Mouse (Mus musculus) kidney, embryonic 15.5 days (tissue): Measurements from ENCODE around the gene Olfr223. TPM values are rescaled to one million over a fixed set of nuclear protein-coding genes. Genes with fewer than 3 reads are reported as not detected.
"Not testable (repeated sequence)": the region's sequence is repeated elsewhere in the genome, so short reads cannot be mapped to it uniquely, and the experiment has no call there.

ENCODE experiments used
- ATAC-seq: fragments of 200-750 bp; cut with Nextera tagmentation; replicated peaks from 2 replicates; pipeline ENCODE4 v1.8.0; 2017; ENCODE audit warnings: moderate TSS enrichment; ENCODE audit not compliant: low FRiP score
- H3K27ac ChIP-seq: fragments of 300-500 bp; sonication (generic); 2 replicates; pipeline ENCODE4 v1.5.1; 2015; ENCODE audit warnings: mild to moderate bottlenecking, inconsistent platforms
- H3K27me3 ChIP-seq: fragments of 300-500 bp; sonication (generic); 2 replicates; pipeline ENCODE4 v1.6.1; 2015; ENCODE audit warnings: inconsistent platforms
- H3K36me3 ChIP-seq: fragments of 300-500 bp; sonication (generic); 2 replicates; pipeline ENCODE4 v1.6.1; 2015; ENCODE audit warnings: inconsistent platforms
- H3K4me1 ChIP-seq: fragments of 300-500 bp; sonication (generic); 2 replicates; pipeline ENCODE4 v1.6.1; 2015; ENCODE audit warnings: inconsistent platforms
- H3K4me2 ChIP-seq: fragments of 300-500 bp; sonication (generic); 2 replicates; pipeline ENCODE4 v1.6.1; 2015; ENCODE audit warnings: moderate library complexity, mild to moderate bottlenecking, inconsistent platforms
- H3K4me3 ChIP-seq: fragments of 300-500 bp; sonication (generic); replicated peaks from 2 replicates; pipeline ENCODE4 v1.5.1; 2015; ENCODE audit warnings: mild to moderate bottlenecking, inconsistent platforms
- H3K9ac ChIP-seq: fragments of 300-500 bp; sonication (generic); 2 replicates; pipeline ENCODE4 v1.6.1; 2015; ENCODE audit warnings: mild to moderate bottlenecking, inconsistent platforms
- H3K9me3 ChIP-seq: fragments of 300-500 bp; sonication (generic); replicated peaks from 2 replicates; pipeline ENCODE4 v1.6.1; 2016; ENCODE audit warnings: inconsistent platforms
- WGBS: fragments of 180-500 bp; shearing (Covaris S2); methylation state at CpG from one replicate; pipeline ENCODE4 v1.1.7; 2015; ENCODE audit warnings: mixed read lengths; 5-methylcytosine and 5-hydroxymethylcytosine counted together
- polyA plus RNA-seq: library from polyadenylated mRNA; unstranded; fragments of >200 nt; fragmentation: Nextera tagmentation; extraction: Ambion mirVana; gene quantifications from 2 replicates; pipeline ENCODE4 v1.2.1, GENCODE M21; 2015

Gene Olfr223
- polyA plus RNA-seq, 1 experiment from 2014 or later = not detected

- H3K9me3 ChIP-seq = no peaks in the 10 kb centered on the region
- 23% methylated on average over 6 of the region's 6 CpGs for WGBS
Measured at GRCm38 (mm10) chr11:59584539-59584938, 8.6 kb downstream of the Olfr223 start.

GRCm38 (mm10) chr11:59576135-59576534 is 17.0 kb downstream of the Olfr223 start, which contains the start of gene Olfr222:
TSS of gene Olfr222 (minus strand) at chr11:59576235.
- H3K4me1 ChIP-seq, ATAC-seq, H3K4me3 ChIP-seq, H3K9me3 ChIP-seq, H3K9ac ChIP-seq, H3K36me3 ChIP-seq, H3K4me2 ChIP-seq, H3K27ac ChIP-seq: not testable (repeated sequence)
- peaks cover 24% of the 10 kb centered on the region; the same call in 1 of the 2 replicates for H3K27me3 ChIP-seq

More at GRCm38 (mm10) chr11:59584539-59584938, 8.6 kb downstream of the Olfr223 start:
- Histone ChIP-seq H3K4me2 (no peak overlapping the region), H3K27me3 (no peaks in the 10 kb centered on the region), H3K4me3 (no peak overlapping the region), H3K27ac (no peak overlapping the region), H3K36me3 (no peaks in the 10 kb centered on the region), H3K9ac (no peak overlapping the region), H3K4me1 (no peaks in the 10 kb centered on the region)
- ATAC-seq = no peak

GRCm38 (mm10) chr11:59575726-59576125 is 17.4 kb downstream of the Olfr223 start:
- H3K27me3 ChIP-seq = peaks cover 24% of the 10 kb centered on the region; the same call in 1 of the 2 replicates
- H3K9ac ChIP-seq = no peak overlapping the region
- 53% methylated on average over 9 of the region's 9 CpGs for WGBS
- no peak overlapping the region for H3K4me3 ChIP-seq
- no peak overlapping the region for H3K4me2 ChIP-seq
- H3K4me1 ChIP-seq = no peaks in the 10 kb centered on the region
- ATAC-seq = no peak
- no peaks in the 10 kb centered on the region for H3K36me3 ChIP-seq
- no peak overlapping the region for H3K27ac ChIP-seq
- no peaks in the 10 kb centered on the region for H3K9me3 ChIP-seq

GRCm38 (mm10) chr11:59569306-59569705 is 23.8 kb downstream of the Olfr223 start:
- no peaks in the 10 kb centered on the region for H3K4me1 ChIP-seq
- H3K4me2 ChIP-seq = no peak overlapping the region
- no peaks in the 10 kb centered on the region for H3K36me3 ChIP-seq
- peaks cover 17% of the 10 kb centered on the region; the same call in 1 of the 2 replicates for H3K27me3 ChIP-seq
- no peak for ATAC-seq
- H3K9me3 ChIP-seq = no peaks in the 10 kb centered on the region
- H3K27ac ChIP-seq = no peak overlapping the region
- 76% methylated on average over 3 of the region's 3 CpGs for WGBS
- H3K9ac ChIP-seq = no peak overlapping the region
- no peak overlapping the region for H3K4me3 ChIP-seq

GRCm38 (mm10) chr11:59562837-59563236 is 30.3 kb downstream of the Olfr223 start:
- Histone ChIP-seq H3K36me3 (no peaks in the 10 kb centered on the region), H3K27me3 (no peaks in the 10 kb centered on the region), H3K4me2 (no peak overlapping the region), H3K9ac (no peak overlapping the region), H3K4me1 (no peaks in the 10 kb centered on the region), H3K9me3 (no peaks in the 10 kb centered on the region), H3K4me3 (no peak overlapping the region), H3K27ac (no peak overlapping the region)
- WGBS = 81% methylated on average over 9 of the region's 9 CpGs
- ATAC-seq = no peak

- ATAC-seq = no peak
- Histone ChIP-seq H3K27me3 (no peaks in the 10 kb centered on the region), H3K4me2 (no peak overlapping the region), H3K9ac (no peak overlapping the region), H3K36me3 (no peaks in the 10 kb centered on the region), H3K4me1 (no peaks in the 10 kb centered on the region), H3K9me3 (no peaks in the 10 kb centered on the region), H3K4me3 (no peak overlapping the region), H3K27ac (no peak overlapping the region)
- WGBS = 91% methylated on average over 4 of the region's 4 CpGs
Measured at GRCm38 (mm10) chr11:59562336-59562735, 30.8 kb downstream of the Olfr223 start.

GRCm38 (mm10) chr11:59560906-59561305 is 32.2 kb downstream of the Olfr223 start:
- no peaks in the 10 kb centered on the region for H3K4me1 ChIP-seq
- H3K36me3 ChIP-seq = no peaks in the 10 kb centered on the region
- H3K9ac ChIP-seq = no peak overlapping the region
- no peak overlapping the region for H3K4me2 ChIP-seq
- H3K27me3 ChIP-seq = no peaks in the 10 kb centered on the region
- H3K9me3 ChIP-seq = no peaks in the 10 kb centered on the region
- 70% methylated on average over 3 of the region's 3 CpGs for whole genome bisulfite sequencing
- ATAC-seq = no peak
- H3K27ac ChIP-seq = no peak overlapping the region
- no peak overlapping the region for H3K4me3 ChIP-seq

GRCm38 (mm10) chr11:59554535-59554934 is 38.6 kb downstream of the Olfr223 start:
- H3K27ac ChIP-seq = no peak overlapping the region
- no peak overlapping the region for H3K4me2 ChIP-seq
- no peaks in the 10 kb centered on the region for H3K27me3 ChIP-seq
- no peaks in the 10 kb centered on the region for H3K9me3 ChIP-seq
- no peaks in the 10 kb centered on the region for H3K36me3 ChIP-seq
- H3K4me1 ChIP-seq = no peaks in the 10 kb centered on the region
- ATAC-seq = no peak
- no peak overlapping the region for H3K4me3 ChIP-seq
- WGBS = 74% methylated on average over 8 of the region's 8 CpGs
- no peak overlapping the region for H3K9ac ChIP-seq

- ATAC-seq = no peak
- H3K27me3 ChIP-seq = no peaks in the 10 kb centered on the region
- no peaks in the 10 kb centered on the region for H3K9me3 ChIP-seq
- H3K9ac ChIP-seq = no peak overlapping the region
- no peak overlapping the region for H3K27ac ChIP-seq
- H3K4me2 ChIP-seq = no peak overlapping the region
- WGBS = 95% methylated on average over 11 of the region's 11 CpGs
- no peaks in the 10 kb centered on the region for H3K4me1 ChIP-seq
- no peak overlapping the region for H3K4me3 ChIP-seq
- H3K36me3 ChIP-seq = no peaks in the 10 kb centered on the region
Measured at GRCm38 (mm10) chr11:59554127-59554526, 39.0 kb downstream of the Olfr223 start.

- Histone ChIP-seq H3K27me3 (no peaks in the 10 kb centered on the region), H3K9me3 (no peaks in the 10 kb centered on the region), H3K4me1 (no peaks in the 10 kb centered on the region), H3K36me3 (no peaks in the 10 kb centered on the region), H3K27ac (no peak overlapping the region), H3K4me2 (no peak overlapping the region), H3K9ac (no peak overlapping the region), H3K4me3 (no peak overlapping the region)
- 80% methylated on average over 9 of the region's 9 CpGs for WGBS
- ATAC-seq = no peak
Measured at GRCm38 (mm10) chr11:59544005-59544404, 49.1 kb downstream of the Olfr223 start.

GRCm38 (mm10) chr11:59543376-59543775 is 49.7 kb downstream of the Olfr223 start:
- no peak overlapping the region for H3K9ac ChIP-seq
- H3K9me3 ChIP-seq = no peaks in the 10 kb centered on the region
- WGBS = 87% methylated on average over 3 of the region's 3 CpGs
- no peaks in the 10 kb centered on the region for H3K36me3 ChIP-seq
- H3K4me1 ChIP-seq = peaks cover 3% of the 10 kb centered on the region
- ATAC-seq = no peak
- no peak overlapping the region for H3K4me2 ChIP-seq
- no peaks in the 10 kb centered on the region for H3K27me3 ChIP-seq
- no peak overlapping the region for H3K4me3 ChIP-seq
- no peak overlapping the region for H3K27ac ChIP-seq

GRCm38 (mm10) chr11:59542442-59542841 is 50.6 kb downstream of the Olfr223 start:
- whole genome bisulfite sequencing = 80% methylated on average over 6 of the region's 6 CpGs
- Histone ChIP-seq H3K4me1 (peaks cover 13% of the 10 kb centered on the region), H3K27ac (no peak overlapping the region), H3K36me3 (no peaks in the 10 kb centered on the region), H3K4me3 (no peak overlapping the region), H3K4me2 (no peak overlapping the region), H3K27me3 (no peaks in the 10 kb centered on the region), H3K9me3 (no peaks in the 10 kb centered on the region), H3K9ac (no peak overlapping the region)
- ATAC-seq = no peak

GRCm38 (mm10) chr11:59541324-59541723 is 51.8 kb downstream of the Olfr223 start, which contains the start of gene Nlrp3:
TSS of gene Nlrp3 (plus strand) at chr11:59541568.
- ATAC-seq = no peak
- Histone ChIP-seq H3K36me3 (no peaks in the 10 kb centered on the region), H3K4me3 (no peak within 1 kb of the TSS), H3K4me1 (peaks cover 14% of the 10 kb centered on the region), H3K9me3 (no peaks in the 10 kb centered on the region), H3K4me2 (no peak within 1 kb of the TSS), H3K9ac (no peak within 1 kb of the TSS), H3K27ac (no peak within 1 kb of the TSS), H3K27me3 (no peaks in the 10 kb centered on the region)
- 41% methylated on average over 3 of the region's 3 CpGs for WGBS
